Mouse (Mus musculus): ENCODE measurements around the gene Gm6583.

The Gm6583 gene

GRCm38 (mm10) chr5:112355910-112356309 lies at the start of gene Gm6583:
TSS of gene Gm6583 (minus strand) at chr5:112356033.
- peak in 1 of 2 experiments; percentile 9 for DNase-seq

DNA sequence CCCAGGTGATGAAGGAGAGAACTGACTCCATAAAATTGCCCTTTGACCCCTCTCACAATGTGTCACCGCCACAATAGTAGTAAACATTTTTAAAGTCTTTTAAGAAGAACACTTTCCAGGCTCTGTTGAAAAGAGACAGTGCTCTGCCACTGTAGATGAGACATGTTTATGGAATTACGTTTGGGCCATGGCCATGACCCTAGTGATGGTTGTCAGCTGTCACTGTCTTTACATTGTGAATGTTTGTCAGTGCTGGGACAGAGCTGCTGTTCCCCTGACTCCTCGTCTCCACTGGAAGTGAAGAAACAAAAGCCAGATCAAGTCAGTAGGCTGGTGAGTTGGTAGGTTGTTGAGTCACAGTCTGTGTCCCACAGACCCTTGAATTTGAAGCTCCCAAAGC lies 46.6 kb upstream of the Gm6583 start:
- DNase-seq, result no peak

DNA sequence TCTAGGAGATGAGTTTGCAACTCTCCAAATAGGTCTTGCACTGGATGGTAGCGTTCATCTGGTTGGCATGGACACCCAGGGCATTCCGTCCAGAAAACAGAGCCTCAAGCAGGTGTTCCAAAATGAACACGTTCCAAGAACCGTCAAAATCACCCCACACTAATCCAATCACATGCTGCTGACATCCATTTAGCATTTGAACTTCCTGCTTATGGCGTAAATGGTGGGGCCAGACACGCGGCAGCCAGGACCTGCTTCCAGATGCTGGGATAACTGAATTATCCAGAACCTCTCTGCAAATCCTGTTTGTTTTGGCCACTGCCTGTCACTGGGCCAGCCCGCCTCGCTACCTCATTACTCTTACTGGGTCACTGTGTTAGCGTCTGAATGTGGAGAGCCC lies 43.5 kb upstream of the Gm6583 start:
- DNase-seq, result no peak

DNA sequence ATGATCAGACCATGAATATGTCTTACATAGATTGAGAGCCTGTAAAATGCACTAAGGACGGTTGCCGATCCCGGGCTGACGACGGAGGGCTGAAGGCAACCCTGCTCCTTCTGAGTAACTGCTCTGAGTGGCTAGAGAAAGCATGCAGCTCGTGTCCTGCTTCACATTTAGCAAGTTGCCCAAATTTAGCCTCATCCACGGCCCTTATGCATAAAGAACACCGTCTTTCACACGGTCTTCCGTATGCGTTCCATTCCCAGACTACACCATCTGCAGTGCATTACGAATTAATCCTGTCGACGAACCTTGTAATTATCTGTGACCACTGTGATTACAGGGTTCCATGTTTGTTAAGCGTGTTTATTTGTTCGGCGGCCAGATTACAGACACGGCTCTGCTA lies 40.2 kb upstream of the Gm6583 start:
- DNase-seq, result no peak

- peak; percentile 79 to 82 for DNase-seq
These were observed 39.1 kb upstream of the Gm6583 start, which contains the start of gene Asphd2 for GRCm38 (mm10) chr5:112394779-112395443. TSS of gene Asphd2 (minus strand) at chr5:112394866.

GRCm38 (mm10) chr5:112394415-112394763 lies 38.6 kb upstream of the Gm6583 start:
- DNase-seq, result no peak

GRCm38 (mm10) chr5:112393741-112394414 lies 38.0 kb upstream of the Gm6583 start:
- no peak for DNase-seq

- DNase-seq, result peak; percentile 54 to 68
These were observed 36.0 kb upstream of the Gm6583 start for GRCm38 (mm10) chr5:112391676-112392323.

- DNase-seq, result no peak
These were observed 35.2 kb upstream of the Gm6583 start for GRCm38 (mm10) chr5:112391002-112391401.

DNA sequence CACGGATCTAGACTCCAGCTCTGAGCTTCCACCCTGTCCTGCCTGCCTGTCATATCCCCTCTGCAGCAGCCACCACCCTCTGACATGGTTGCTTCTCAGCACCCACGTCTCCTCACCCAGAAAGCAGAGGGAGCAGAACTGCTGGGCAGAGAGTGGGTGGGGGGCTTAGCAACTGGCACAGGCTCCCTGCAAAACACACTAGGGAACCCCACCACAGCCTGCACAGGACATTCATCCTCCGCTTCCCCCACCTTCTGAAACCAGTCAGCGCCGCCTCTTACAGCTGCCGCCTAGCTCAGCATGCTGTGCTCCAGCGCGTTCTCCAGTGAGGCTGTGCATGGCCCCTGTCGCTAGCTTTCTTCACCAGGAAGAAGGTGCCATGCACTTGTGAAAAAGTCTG lies 33.5 kb upstream of the Gm6583 start:
- DNase-seq, result peak in 1 of 2 experiments; percentile 27

- no peak for DNase-seq
These were observed 30.1 kb upstream of the Gm6583 start for GRCm38 (mm10) chr5:112385973-112386372.

- no peak for DNase-seq
These were observed 29.1 kb upstream of the Gm6583 start for GRCm38 (mm10) chr5:112384805-112385472.

- DNase-seq, result peak; percentile 54 to 58
These were observed 27.0 kb upstream of the Gm6583 start for GRCm38 (mm10) chr5:112382641-112383330.

DNA sequence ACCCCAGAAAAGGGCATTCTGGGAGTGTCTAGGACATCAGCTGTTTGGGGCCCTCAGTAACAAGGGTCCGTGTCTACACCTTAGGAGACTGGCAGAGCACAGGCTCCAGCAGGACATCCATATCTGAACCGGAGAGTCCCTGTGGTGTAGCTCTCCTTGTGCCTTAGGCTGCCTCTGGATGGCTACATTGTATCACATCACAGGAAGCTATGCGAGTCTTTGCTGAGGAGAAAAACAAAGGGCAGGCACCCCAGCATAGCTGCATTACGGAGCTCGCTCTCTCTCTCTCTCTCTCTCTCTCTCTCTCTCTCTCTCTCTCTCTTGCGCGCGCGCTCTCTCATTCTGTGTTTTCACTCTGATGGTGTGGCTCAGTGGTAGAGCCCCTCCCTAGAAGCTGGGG lies 26.2 kb upstream of the Gm6583 start:
- DNase-seq, result no peak

- no peak for DNase-seq
These were observed 25.3 kb upstream of the Gm6583 start for GRCm38 (mm10) chr5:112381154-112381553.

- DNase-seq, result no peak
These were observed 22.9 kb upstream of the Gm6583 start for GRCm38 (mm10) chr5:112378716-112379115.

GRCm38 (mm10) chr5:112377380-112377779 lies 21.5 kb upstream of the Gm6583 start:
- no peak for DNase-seq

GRCm38 (mm10) chr5:112376111-112376510 lies 20.3 kb upstream of the Gm6583 start:
- no peak for DNase-seq

DNA sequence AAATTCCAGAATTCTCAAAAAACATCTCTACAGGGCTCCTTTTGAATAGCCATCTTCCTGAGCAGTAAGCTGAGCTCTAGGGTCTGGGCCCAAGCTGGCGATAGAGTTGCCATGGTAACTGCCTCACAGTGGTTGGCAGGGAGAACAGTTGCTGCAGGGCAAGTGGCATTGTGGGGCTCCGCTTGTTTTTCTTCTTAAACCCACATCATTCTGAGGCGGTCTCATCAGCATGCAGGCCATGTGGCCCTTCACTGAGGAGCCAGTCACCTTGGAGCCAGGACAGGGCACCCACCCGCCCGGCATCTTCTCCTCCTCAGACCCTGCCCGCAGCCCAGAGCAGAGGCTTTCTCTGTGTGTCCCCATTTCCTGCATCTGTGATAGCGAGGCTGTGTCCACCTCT lies 16.1 kb upstream of the Gm6583 start:
- peak; percentile 70 to 78 for DNase-seq

DNA sequence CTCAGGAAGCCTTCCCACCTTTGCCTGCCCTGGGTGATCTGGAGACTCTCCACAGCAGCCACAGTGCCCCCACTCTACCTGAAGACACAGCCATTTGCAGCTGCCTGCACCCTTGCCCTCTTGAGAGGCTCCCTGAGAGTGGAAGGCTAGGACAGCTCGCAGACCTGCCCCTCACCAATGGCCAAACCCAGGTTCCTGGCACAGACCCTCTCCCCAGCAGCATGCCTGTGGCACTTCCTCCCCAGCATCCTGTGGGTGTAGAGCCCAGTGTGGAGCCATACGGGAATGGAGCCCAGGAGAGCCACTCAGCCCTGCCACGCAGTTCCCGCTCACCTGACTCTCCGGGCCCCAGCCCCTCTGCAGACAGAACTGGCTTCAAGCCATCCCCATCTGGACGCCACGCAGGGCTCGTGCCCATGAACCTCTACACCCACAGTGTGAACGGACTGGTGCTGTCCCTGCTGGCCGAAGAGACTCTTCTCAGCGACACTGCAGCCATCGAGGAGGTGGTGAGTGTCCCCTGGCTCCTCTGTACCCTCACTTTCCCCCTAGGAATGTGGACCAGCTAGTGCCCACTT lies 14.5 kb upstream of the Gm6583 start:
- peak; percentile 56 to 61 for DNase-seq

- no peak for DNase-seq
These were observed 13.5 kb upstream of the Gm6583 start for GRCm38 (mm10) chr5:112369326-112369725.

GRCm38 (mm10) chr5:112368666-112369065 lies 12.8 kb upstream of the Gm6583 start:
- peak; percentile 92 for DNase-seq

Measured in cerebellum, postnatal 25 days (tissue).